Mouse (Mus musculus) 3T3-L1 (cell line): ENCODE measurements around the gene Rab3gap2.

Experiments used
- DNase-seq: peaks from one replicate; pipeline ENCODE4 v3.0.0-alpha.2; 2015; ENCODE audit warnings: low read depth, low spot score

Rab3gap2 gene

DNA sequence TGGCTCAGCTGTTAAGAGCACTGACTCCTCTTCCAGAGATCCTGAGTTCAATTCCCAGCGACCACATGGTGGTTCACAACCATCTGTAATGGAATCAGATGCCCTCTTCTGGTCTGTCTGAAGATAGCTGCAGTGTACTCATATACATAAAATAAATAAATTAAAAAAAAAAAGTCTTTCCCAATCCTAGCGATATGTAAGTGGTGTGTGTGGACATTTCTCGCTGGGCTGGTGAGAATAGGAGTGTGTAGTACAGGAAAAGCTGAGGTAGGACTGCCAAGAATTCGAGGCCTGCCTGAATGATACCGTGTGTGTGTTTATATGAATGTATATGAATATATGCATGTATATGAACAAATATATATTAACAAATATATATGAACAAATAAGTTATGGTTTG is 127.4 kb downstream of the Rab3gap2 start:
- DNase-seq = peak; percentile 31

DNA sequence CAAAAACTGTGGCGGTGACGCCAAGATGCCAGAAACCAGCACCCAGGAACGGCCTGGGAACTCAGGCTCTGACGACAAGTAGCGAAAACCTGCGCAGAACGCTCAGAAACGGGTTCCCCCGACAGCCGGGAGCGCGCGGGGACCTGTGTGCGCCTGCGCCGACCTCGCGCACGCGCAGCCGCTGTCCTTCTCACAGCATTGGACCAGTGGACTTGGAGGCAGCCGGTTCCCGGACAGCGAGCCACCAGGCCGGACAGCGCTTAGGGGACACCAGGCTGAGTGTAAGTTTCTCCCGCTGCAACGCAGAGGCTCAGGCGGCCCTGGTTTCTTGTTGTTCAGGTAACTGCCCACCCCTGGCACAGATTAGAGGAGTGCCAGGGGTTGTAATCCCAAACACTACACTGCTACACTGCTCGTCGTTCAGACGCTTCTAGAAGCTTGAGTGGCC is 128.1 kb downstream of the Rab3gap2 start, which contains the start of gene Bpnt1:
Bpnt1 (plus strand) TSS at position 167 of the 448 bp plus-strand sequence.
- peak; percentile 89 for DNase-seq

- no peak for DNase-seq
These were observed 129.7 kb downstream of the Rab3gap2 start for GRCm38 (mm10) chr1:185333651-185334050.

DNA sequence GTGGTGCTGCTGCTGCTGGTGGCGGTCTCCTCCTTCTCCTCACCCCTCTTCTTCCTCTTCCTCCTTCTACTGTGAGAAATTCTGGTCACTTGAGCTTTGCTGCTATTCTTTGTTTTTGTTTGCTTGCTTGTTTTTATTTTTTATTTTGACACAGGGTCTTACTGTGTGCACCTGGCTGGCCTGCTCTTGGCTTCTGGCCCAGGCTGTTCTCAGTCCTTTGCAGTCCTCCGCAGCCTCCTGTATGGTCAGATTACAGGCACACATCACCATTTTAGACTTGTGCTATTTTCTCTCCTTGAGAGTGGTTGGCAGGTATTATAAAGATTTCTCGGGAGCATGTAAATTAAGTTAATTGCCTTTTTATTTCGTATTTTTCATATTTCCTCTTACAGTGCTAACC is 130.2 kb downstream of the Rab3gap2 start:
- no peak for DNase-seq

DNA sequence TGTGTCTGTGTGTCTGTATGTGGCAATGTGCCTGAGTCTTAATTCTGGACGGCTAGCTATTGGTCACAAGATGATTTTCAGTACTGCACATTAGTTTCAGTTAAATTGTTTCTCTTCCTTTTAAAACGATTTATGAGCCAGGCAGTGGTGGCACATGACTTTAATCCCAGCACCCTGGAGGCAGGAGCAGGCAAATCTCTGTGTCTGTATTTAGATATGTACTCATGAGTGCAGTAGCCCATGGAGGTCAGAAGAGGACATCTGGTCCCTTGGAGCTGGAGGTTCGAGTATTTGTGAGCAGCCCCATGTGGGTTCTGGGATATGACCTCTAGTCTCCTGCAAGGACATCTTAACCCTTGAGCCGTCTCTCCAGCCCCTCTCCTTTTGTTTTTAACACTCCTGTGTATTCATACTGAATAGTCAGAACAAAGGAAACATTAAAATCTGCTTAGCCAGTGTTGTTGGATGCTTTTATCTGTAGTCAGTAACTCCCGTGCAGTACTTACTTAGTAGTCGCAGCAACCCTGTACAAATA is 131.4 kb downstream of the Rab3gap2 start:
- DNase-seq = no peak
